Mouse (Mus musculus) hematopoietic stem cell, adult 5-6 weeks (primary cell): ENCODE results near the gene Cnmd. TPM values are rescaled to one million over a fixed set of nuclear protein-coding genes. Genes with fewer than 3 reads are reported as not detected.

ENCODE experiments used
- ATAC-seq, 2 experiments: fragments of 125-278 bp in 1 of 2; replicated peaks in 1 of 2; 2 replicates each; pipeline ENCODE4 v1.8.0; 2016 to 2017; ENCODE audit warnings: inconsistent platforms in 2 of 2, mild to moderate bottlenecking in 2 of 2, moderate number of reproducible peaks in 2 of 2, low read depth in 1 of 2, moderate TSS enrichment in 1 of 2; ENCODE audit not compliant: low FRiP score in 2 of 2, poor library complexity in 2 of 2, severe bottlenecking in 2 of 2, insufficient read depth in 1 of 2, low TSS enrichment in 1 of 2
- total RNA-seq: library from RNA; stranded (forward); fragments of 172-1452, 232-1000 nt; gene quantifications from 2 replicates; pipeline ENCODE4 v1.2.3, GENCODE M21; 2017

Cnmd gene
- total RNA-seq, 1 experiment from 2014 or later, result not detected

- no peak for ATAC-seq
Measured at GRCm38 (mm10) chr14:79658748-79659508, 3.0 kb downstream of the Cnmd start.

- ATAC-seq, result no peak
Measured at GRCm38 (mm10) chr14:79658286-79658685, 3.7 kb downstream of the Cnmd start.

GRCm38 (mm10) chr14:79652654-79653053 lies 9.3 kb downstream of the Cnmd start:
- ATAC-seq, result 0 out of 4 replicates have a peak, but pooled peaks of 1 of the 2 experiments have one; percentile 36

GRCm38 (mm10) chr14:79649680-79650079 lies 12.3 kb downstream of the Cnmd start:
- ATAC-seq, result peak; percentile 66 to 77; a peak in 3 of 4 replicates

- peak; percentile 24 to 56; a peak in 1 of 4 replicates for ATAC-seq
Measured at GRCm38 (mm10) chr14:79645378-79645777, 16.6 kb downstream of the Cnmd start.

- no peak for ATAC-seq
Measured at GRCm38 (mm10) chr14:79642063-79642462, 19.9 kb downstream of the Cnmd start.

- ATAC-seq, result no peak
Measured at GRCm38 (mm10) chr14:79636814-79637213, 25.2 kb downstream of the Cnmd start.

GRCm38 (mm10) chr14:79633196-79633595 lies 28.8 kb downstream of the Cnmd start:
- ATAC-seq, result no peak

- ATAC-seq, result no peak
Measured at GRCm38 (mm10) chr14:79632330-79632729, 29.6 kb downstream of the Cnmd start.

- no peak for ATAC-seq
Measured at GRCm38 (mm10) chr14:79621143-79621542, 40.8 kb downstream of the Cnmd start.

GRCm38 (mm10) chr14:79619802-79620201 lies 42.2 kb downstream of the Cnmd start:
- no peak for ATAC-seq

GRCm38 (mm10) chr14:79617121-79617828 lies 44.7 kb downstream of the Cnmd start:
- peak in 1 of 2 experiments; percentile 56; a peak in 2 of 4 replicates for ATAC-seq

- ATAC-seq, result no peak
Measured at GRCm38 (mm10) chr14:79608286-79608685, 53.7 kb downstream of the Cnmd start.

- no peak for ATAC-seq
Measured at GRCm38 (mm10) chr14:79607352-79607751, 54.6 kb downstream of the Cnmd start.

GRCm38 (mm10) chr14:79606867-79607266 lies 55.1 kb downstream of the Cnmd start:
- ATAC-seq, result no peak

GRCm38 (mm10) chr14:79606392-79606791 lies 55.6 kb downstream of the Cnmd start:
- no peak for ATAC-seq

GRCm38 (mm10) chr14:79605881-79606280 lies 56.1 kb downstream of the Cnmd start:
- no peak for ATAC-seq

- no peak for ATAC-seq
Measured at GRCm38 (mm10) chr14:79596602-79597001, 65.4 kb downstream of the Cnmd start.
